Mouse (Mus musculus) frontal cortex, postnatal 25 days (tissue): ENCODE results near the gene Zscan26.
"Not testable (repeated sequence)": the region's sequence is repeated elsewhere in the genome, so short reads cannot be mapped to it uniquely, and the experiment has no call there.

ENCODE experiments used
- DNase-seq, 2 experiments: peaks; one replicate each; pipeline ENCODE4 v3.0.0; 2022; ENCODE audit warnings: low spot score in 2 of 2

Zscan26 gene

GRCm38 (mm10) chr13:21453449-21453848 is at the start of gene Zscan26:
TSS of gene Zscan26 (minus strand) at chr13:21453730.
- peak; percentile 72 to 81 for DNase-seq

- DNase-seq = no peak
Measured at GRCm38 (mm10) chr13:21502296-21502695, 48.8 kb upstream of the Zscan26 start.

- DNase-seq = not testable (repeated sequence)
Measured at GRCm38 (mm10) chr13:21501182-21501581, 47.7 kb upstream of the Zscan26 start, which contains the start of gene Gm11273. TSS of gene Gm11273 (minus strand) at chr13:21501418.

GRCm38 (mm10) chr13:21495080-21495479 is 41.5 kb upstream of the Zscan26 start, which contains the start of gene AK157302:
TSS of gene AK157302 (plus strand) at chr13:21495223.
- no peak for DNase-seq

GRCm38 (mm10) chr13:21492847-21493246 is 39.3 kb upstream of the Zscan26 start:
- no peak for DNase-seq

GRCm38 (mm10) chr13:21486881-21487280 is 33.4 kb upstream of the Zscan26 start:
- DNase-seq = no peak

GRCm38 (mm10) chr13:21478759-21479670 is 25.5 kb upstream of the Zscan26 start, which contains the start of the genes Zkscan4 and Gm10065:
TSS of gene Zkscan4 (plus strand) at chr13:21478907.
TSS of gene Gm10065 (minus strand) at chr13:21479441.
- DNase-seq = peak; percentile 61 to 67

- no peak for DNase-seq
Measured at GRCm38 (mm10) chr13:21472427-21472826, 18.9 kb upstream of the Zscan26 start.

GRCm38 (mm10) chr13:21469097-21469496 is 15.6 kb upstream of the Zscan26 start:
- no peak for DNase-seq

GRCm38 (mm10) chr13:21468061-21469019 is 14.8 kb upstream of the Zscan26 start, which contains the start of gene Nkapl:
TSS of gene Nkapl (minus strand) at chr13:21468509.
- DNase-seq = peak; percentile 51 to 57

GRCm38 (mm10) chr13:21467336-21467735 is 13.8 kb upstream of the Zscan26 start:
- DNase-seq = no peak

- not testable (repeated sequence) for DNase-seq
Measured at GRCm38 (mm10) chr13:21462516-21462915, 9.0 kb upstream of the Zscan26 start.

GRCm38 (mm10) chr13:21456347-21456746 is 2.8 kb upstream of the Zscan26 start:
- DNase-seq = no peak

- no peak for DNase-seq
Measured at GRCm38 (mm10) chr13:21454133-21454532, 603 bp upstream of the Zscan26 start.

- no peak for DNase-seq
Measured at GRCm38 (mm10) chr13:21453042-21453441, 488 bp downstream of the Zscan26 start.

- no peak for DNase-seq
Measured at GRCm38 (mm10) chr13:21447856-21448614, 5.5 kb downstream of the Zscan26 start.

GRCm38 (mm10) chr13:21446796-21447195 is 6.7 kb downstream of the Zscan26 start:
- DNase-seq = no peak

- no peak for DNase-seq
Measured at GRCm38 (mm10) chr13:21441207-21441572, 12.3 kb downstream of the Zscan26 start.

GRCm38 (mm10) chr13:21440503-21441206 is 12.9 kb downstream of the Zscan26 start, which contains the start of gene Pgbd1:
TSS of gene Pgbd1 (minus strand) at chr13:21441058.
- peak; percentile 39 to 64 for DNase-seq

- no peak for DNase-seq
Measured at GRCm38 (mm10) chr13:21435476-21435875, 18.1 kb downstream of the Zscan26 start.
